Mouse (Mus musculus): ENCODE results near the gene Pacsin1. TPM values are rescaled to one million over a fixed set of nuclear protein-coding genes. Genes with fewer than 3 reads are reported as not detected.

Pacsin1 gene
- polyA plus RNA-seq, 1 experiment from 2014 or later, result 32.1 TPM

GRCm38 (mm10) chr17:27718250-27718649, 62.9 kb downstream of the Pacsin1 start:
- no peak; the same call in 1 of the 2 replicates for ATAC-seq (replicated peaks)
- H3K27ac ChIP-seq (replicated peaks), result no peak overlapping the region

GRCm38 (mm10) chr17:27719663-27720062, 64.4 kb downstream of the Pacsin1 start:
- Histone ChIP-seq H3K27me3 (no peaks in the 10 kb centered on the region), H3K36me3 (no peaks in the 10 kb centered on the region), H3K4me1 (peaks cover 10% of the 10 kb centered on the region; the same call in 1 of the 2 replicates), H3K4me2 (replicated peaks) (no peak overlapping the region), H3K27ac (replicated peaks) (no peak overlapping the region), H3K9ac (replicated peaks) (no peak overlapping the region), H3K4me3 (no peak overlapping the region), H3K9me3 (no peaks in the 10 kb centered on the region)
- 72% methylated on average over 14 of the region's 14 CpGs for WGBS
- ATAC-seq (replicated peaks), result no peak

More at GRCm38 (mm10) chr17:27718250-27718649, 62.9 kb downstream of the Pacsin1 start:
- Histone ChIP-seq H3K4me1 (peaks cover 10% of the 10 kb centered on the region; the same call in 1 of the 2 replicates), H3K4me3 (no peak overlapping the region), H3K36me3 (no peaks in the 10 kb centered on the region), H3K27me3 (0 out of 2 replicates have a peak, but pooled peaks cover 4% of the 10 kb centered on the region), H3K9me3 (no peaks in the 10 kb centered on the region), H3K4me2 (replicated peaks) (no peak overlapping the region), H3K9ac (replicated peaks) (no peak overlapping the region)
- WGBS, result 61% methylated on average over 5 of the region's 5 CpGs

- Histone ChIP-seq H3K27ac (replicated peaks) (no peak overlapping the region), H3K9me3 (no peaks in the 10 kb centered on the region), H3K4me2 (replicated peaks) (no peak overlapping the region), H3K4me3 (no peak overlapping the region), H3K4me1 (peaks cover 14% of the 10 kb centered on the region), H3K36me3 (no peaks in the 10 kb centered on the region), H3K27me3 (no peaks in the 10 kb centered on the region), H3K9ac (replicated peaks) (no peak overlapping the region)
- WGBS, result 25% methylated on average over 9 of the region's 9 CpGs
- ATAC-seq (replicated peaks), result no peak
Measured at GRCm38 (mm10) chr17:27720326-27720725, 65.0 kb downstream of the Pacsin1 start.

- Histone ChIP-seq H3K4me1 (peaks cover 16% of the 10 kb centered on the region), H3K9me3 (no peaks in the 10 kb centered on the region), H3K27me3 (no peaks in the 10 kb centered on the region), H3K27ac (replicated peaks) (no peak overlapping the region), H3K4me2 (replicated peaks) (no peak overlapping the region), H3K36me3 (no peaks in the 10 kb centered on the region), H3K4me3 (no peak overlapping the region), H3K9ac (replicated peaks) (no peak overlapping the region)
- ATAC-seq (replicated peaks), result no peak
- 64% methylated on average over 9 of the region's 9 CpGs for WGBS
Measured at GRCm38 (mm10) chr17:27721125-27721664, 65.9 kb downstream of the Pacsin1 start.

- Histone ChIP-seq H3K4me1 (peaks cover 10% of the 10 kb centered on the region), H3K36me3 (no peaks in the 10 kb centered on the region), H3K27ac (replicated peaks) (no peak overlapping the region), H3K9me3 (no peaks in the 10 kb centered on the region), H3K4me2 (replicated peaks) (no peak overlapping the region), H3K4me3 (no peak overlapping the region), H3K27me3 (no peaks in the 10 kb centered on the region), H3K9ac (replicated peaks) (no peak overlapping the region)
- ATAC-seq (replicated peaks), result no peak
- WGBS, result 33% methylated on average over 3 of the region's 3 CpGs
Measured at GRCm38 (mm10) chr17:27724327-27724726, 69.0 kb downstream of the Pacsin1 start.

- H3K27me3 ChIP-seq, result no peaks in the 10 kb centered on the region
- peaks cover 10% of the 10 kb centered on the region for H3K4me1 ChIP-seq
- H3K9me3 ChIP-seq, result no peaks in the 10 kb centered on the region
- no peak overlapping the region for H3K4me2 ChIP-seq (replicated peaks)
- no peak overlapping the region for H3K9ac ChIP-seq (replicated peaks)
- WGBS, result 27% methylated on average over 10 of the region's 10 CpGs
- no peaks in the 10 kb centered on the region for H3K36me3 ChIP-seq
- no peak overlapping the region for H3K27ac ChIP-seq (replicated peaks)
- no peak overlapping the region for H3K4me3 ChIP-seq
- ATAC-seq (replicated peaks), result no peak
Measured at GRCm38 (mm10) chr17:27725011-27725410, 69.7 kb downstream of the Pacsin1 start.

- no peaks in the 10 kb centered on the region for H3K9me3 ChIP-seq
- no peak overlapping the region for H3K9ac ChIP-seq (replicated peaks)
- H3K36me3 ChIP-seq, result no peaks in the 10 kb centered on the region
- no peak overlapping the region for H3K4me3 ChIP-seq
- ATAC-seq (replicated peaks), result no peak
- H3K27me3 ChIP-seq, result no peaks in the 10 kb centered on the region
- H3K4me1 ChIP-seq, result peaks cover 10% of the 10 kb centered on the region
- H3K27ac ChIP-seq (replicated peaks), result no peak overlapping the region
- 5% methylated on average over 10 of the region's 10 CpGs for WGBS
- no peak overlapping the region for H3K4me2 ChIP-seq (replicated peaks)
Measured at GRCm38 (mm10) chr17:27725412-27725811, 70.1 kb downstream of the Pacsin1 start.

- no peak for ATAC-seq (replicated peaks)
- no peaks in the 10 kb centered on the region for H3K27me3 ChIP-seq
- no peaks in the 10 kb centered on the region for H3K9me3 ChIP-seq
- no peak overlapping the region for H3K4me2 ChIP-seq (replicated peaks)
- 66% methylated on average over 7 of the region's 7 CpGs for WGBS
- H3K36me3 ChIP-seq, result no peaks in the 10 kb centered on the region
- H3K4me1 ChIP-seq, result peaks cover 6% of the 10 kb centered on the region
- no peak overlapping the region for H3K4me3 ChIP-seq
- H3K9ac ChIP-seq (replicated peaks), result no peak overlapping the region
- no peak overlapping the region for H3K27ac ChIP-seq (replicated peaks)
Measured at GRCm38 (mm10) chr17:27726527-27726926, 71.2 kb downstream of the Pacsin1 start.

GRCm38 (mm10) chr17:27728770-27729169, 73.5 kb downstream of the Pacsin1 start, which contains the start of gene Spdef:
Gene Spdef (minus strand): TSS chr17:27728955.
- WGBS, result 75% methylated on average over 10 of the region's 10 CpGs
- Histone ChIP-seq H3K9ac (replicated peaks) (no peak within 1 kb of the TSS), H3K4me3 (no peak within 1 kb of the TSS), H3K4me1 (peaks cover 6% of the 10 kb centered on the region), H3K9me3 (no peaks in the 10 kb centered on the region), H3K27ac (replicated peaks) (no peak within 1 kb of the TSS), H3K27me3 (no peaks in the 10 kb centered on the region), H3K36me3 (no peaks in the 10 kb centered on the region), H3K4me2 (replicated peaks) (no peak within 1 kb of the TSS)
- ATAC-seq (replicated peaks), result no peak

- H3K4me1 ChIP-seq, result no peaks in the 10 kb centered on the region
- ATAC-seq (replicated peaks), result no peak
- H3K9ac ChIP-seq (replicated peaks), result no peak overlapping the region
- no peaks in the 10 kb centered on the region for H3K27me3 ChIP-seq
- H3K36me3 ChIP-seq, result no peaks in the 10 kb centered on the region
- WGBS, result 69% methylated on average over 5 of the region's 5 CpGs
- no peak overlapping the region for H3K27ac ChIP-seq (replicated peaks)
- no peak overlapping the region for H3K4me2 ChIP-seq (replicated peaks)
- no peak overlapping the region for H3K4me3 ChIP-seq
- no peaks in the 10 kb centered on the region for H3K9me3 ChIP-seq
Measured at GRCm38 (mm10) chr17:27732152-27732551, 76.8 kb downstream of the Pacsin1 start.

GRCm38 (mm10) chr17:27732694-27733093, 77.4 kb downstream of the Pacsin1 start:
- Histone ChIP-seq H3K9me3 (no peaks in the 10 kb centered on the region), H3K9ac (replicated peaks) (no peak overlapping the region), H3K4me2 (replicated peaks) (no peak overlapping the region), H3K36me3 (no peaks in the 10 kb centered on the region), H3K27ac (replicated peaks) (no peak overlapping the region), H3K4me1 (no peaks in the 10 kb centered on the region), H3K27me3 (no peaks in the 10 kb centered on the region), H3K4me3 (no peak overlapping the region)
- ATAC-seq (replicated peaks), result no peak
- WGBS, result 96% methylated on average over 3 of the region's 3 CpGs

GRCm38 (mm10) chr17:27734344-27735073, 79.2 kb downstream of the Pacsin1 start:
- no peak overlapping the region for H3K4me2 ChIP-seq (replicated peaks)
- no peaks in the 10 kb centered on the region for H3K4me1 ChIP-seq
- H3K9ac ChIP-seq (replicated peaks), result no peak overlapping the region
- H3K9me3 ChIP-seq, result no peaks in the 10 kb centered on the region
- 22% methylated on average over 13 of the region's 13 CpGs for WGBS
- H3K27me3 ChIP-seq, result no peaks in the 10 kb centered on the region
- no peak overlapping the region for H3K4me3 ChIP-seq
- ATAC-seq (replicated peaks), result no peak
- no peak overlapping the region for H3K27ac ChIP-seq (replicated peaks)
- H3K36me3 ChIP-seq, result no peaks in the 10 kb centered on the region
